Mouse (Mus musculus): Measurements from ENCODE around the gene Tpgs1. TPM values are rescaled to one million over a fixed set of nuclear protein-coding genes. Genes with fewer than 3 reads are reported as not detected.
A peak's percentile ranks its signal among the peaks of the same experiment; 100 is the strongest.

Gene Tpgs1
- polyA plus RNA-seq, 1 experiment from 2014 or later, result 76.6 TPM

DNA sequence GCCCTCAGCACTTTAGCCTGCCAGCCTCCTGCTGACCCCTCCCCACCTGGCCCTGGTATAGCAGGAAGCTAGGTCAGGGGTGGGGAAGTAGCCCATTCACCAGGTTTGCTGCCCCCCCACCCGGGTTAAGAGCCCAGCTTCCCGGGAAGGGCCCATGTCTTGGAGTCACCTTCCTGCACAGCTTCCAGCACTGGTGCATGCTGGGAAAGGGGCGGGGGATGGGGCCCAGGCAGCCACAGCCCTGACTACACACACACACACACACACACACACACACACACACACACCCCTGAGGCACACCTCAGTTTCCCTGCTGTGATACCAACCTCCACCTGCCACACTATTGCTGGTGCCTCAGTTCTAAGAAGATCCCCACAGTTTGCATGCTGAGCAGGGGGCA, 7.3 kb upstream of the Tpgs1 start:
- H3K9ac ChIP-seq (replicated peaks; ENCODE audit: low read depth, low read length), result no peak overlapping the region
- no peak overlapping the region for H3K27ac ChIP-seq (ENCODE audit: low read length)
- 42% methylated on average over 3 of the region's 3 CpGs for WGBS
- no peaks in the 10 kb centered on the region for H3K4me1 ChIP-seq (replicated peaks; ENCODE audit: control insufficient read depth, insufficient read depth, low read length)
- no peak for ATAC-seq
- no peaks in the 10 kb centered on the region for H3K27me3 ChIP-seq (replicated peaks; ENCODE audit: control insufficient read depth, insufficient read depth, low read length)
- no peak overlapping the region for H3K4me2 ChIP-seq (ENCODE audit: low read length)
- no peaks in the 10 kb centered on the region for H3K36me3 ChIP-seq (ENCODE audit: control insufficient read depth, insufficient read depth)
- H3K4me3 ChIP-seq (replicated peaks; ENCODE audit: low read length), result no peak overlapping the region
- no peaks in the 10 kb centered on the region for H3K9me3 ChIP-seq (ENCODE audit: control insufficient read depth, low read length)

DNA sequence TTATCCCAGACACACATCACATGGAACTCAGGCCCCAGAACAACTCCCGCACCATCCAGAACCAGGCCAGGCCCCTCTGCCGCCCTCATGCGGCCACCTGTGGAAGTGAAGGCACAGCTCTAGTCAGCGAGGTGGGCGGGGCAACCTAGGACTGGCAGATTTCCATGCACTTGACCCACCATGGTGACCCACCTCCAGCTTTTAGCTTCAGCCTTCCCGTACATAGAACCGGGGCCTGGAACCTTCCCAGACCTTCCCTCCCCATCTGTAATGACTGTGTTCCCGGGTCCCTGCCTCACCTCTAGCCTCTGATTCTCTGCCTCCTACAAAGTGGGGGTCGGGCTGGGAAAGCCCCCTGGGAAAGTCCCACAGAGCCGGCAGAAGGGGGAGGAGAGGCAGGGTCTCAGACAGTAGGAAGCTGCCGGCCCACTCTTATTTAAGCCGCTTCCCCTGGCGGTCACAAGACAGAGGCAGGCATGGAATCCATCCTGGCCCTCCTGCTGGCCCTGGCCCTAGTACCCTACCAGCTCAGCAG, 5.0 kb upstream of the Tpgs1 start, which contains the start of gene Madcam1:
TSS of gene Madcam1 (plus strand) at position 429 of the 535 bp plus-strand sequence.
- Histone ChIP-seq H3K27me3 (replicated peaks; ENCODE audit: control insufficient read depth, insufficient read depth, low read length) (no peaks in the 10 kb centered on the region), H3K9me3 (ENCODE audit: control insufficient read depth, low read length) (no peaks in the 10 kb centered on the region), H3K27ac (ENCODE audit: low read length) (no peak within 1 kb of the TSS), H3K4me1 (replicated peaks; ENCODE audit: control insufficient read depth, insufficient read depth, low read length) (peaks cover 7% of the 10 kb centered on the region), H3K4me2 (ENCODE audit: low read length) (no peak within 1 kb of the TSS), H3K9ac (replicated peaks; ENCODE audit: low read depth, low read length) (no peak within 1 kb of the TSS), H3K36me3 (ENCODE audit: control insufficient read depth, insufficient read depth) (no peaks in the 10 kb centered on the region), H3K4me3 (replicated peaks; ENCODE audit: low read length) (no peak within 1 kb of the TSS)
- WGBS, result 12% methylated on average over 13 of the region's 13 CpGs
- ATAC-seq, result no peak

DNA sequence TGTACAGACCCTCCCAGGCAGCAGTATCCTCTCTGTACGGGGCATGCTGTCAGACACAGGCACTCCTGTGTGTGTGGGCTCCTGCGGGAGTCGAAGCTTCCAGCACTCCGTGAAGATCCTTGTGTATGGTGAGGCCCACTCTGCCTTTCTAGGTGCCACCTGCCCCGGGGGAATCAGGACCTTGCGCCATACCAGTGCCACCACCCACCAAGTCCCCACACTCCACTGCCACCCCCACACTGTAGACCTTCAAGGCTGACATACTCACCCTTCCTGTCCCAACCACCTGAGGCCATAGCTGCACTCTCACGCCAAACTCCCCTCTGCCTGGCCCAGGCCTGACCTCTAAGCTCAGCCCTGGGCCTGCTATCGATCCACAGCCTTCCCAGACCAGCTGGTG, 4.1 kb upstream of the Tpgs1 start:
- Histone ChIP-seq H3K27ac (ENCODE audit: low read length) (no peak overlapping the region), H3K9ac (replicated peaks; ENCODE audit: low read depth, low read length) (no peak overlapping the region), H3K9me3 (ENCODE audit: control insufficient read depth, low read length) (no peaks in the 10 kb centered on the region), H3K36me3 (ENCODE audit: control insufficient read depth, insufficient read depth) (no peaks in the 10 kb centered on the region), H3K4me3 (replicated peaks; ENCODE audit: low read length) (no peak overlapping the region), H3K4me1 (replicated peaks; ENCODE audit: control insufficient read depth, insufficient read depth, low read length) (peaks cover 8% of the 10 kb centered on the region), H3K27me3 (replicated peaks; ENCODE audit: control insufficient read depth, insufficient read depth, low read length) (no peaks in the 10 kb centered on the region), H3K4me2 (ENCODE audit: low read length) (no peak overlapping the region)
- 85% methylated on average over 8 of the region's 8 CpGs for WGBS
- ATAC-seq, result no peak

DNA sequence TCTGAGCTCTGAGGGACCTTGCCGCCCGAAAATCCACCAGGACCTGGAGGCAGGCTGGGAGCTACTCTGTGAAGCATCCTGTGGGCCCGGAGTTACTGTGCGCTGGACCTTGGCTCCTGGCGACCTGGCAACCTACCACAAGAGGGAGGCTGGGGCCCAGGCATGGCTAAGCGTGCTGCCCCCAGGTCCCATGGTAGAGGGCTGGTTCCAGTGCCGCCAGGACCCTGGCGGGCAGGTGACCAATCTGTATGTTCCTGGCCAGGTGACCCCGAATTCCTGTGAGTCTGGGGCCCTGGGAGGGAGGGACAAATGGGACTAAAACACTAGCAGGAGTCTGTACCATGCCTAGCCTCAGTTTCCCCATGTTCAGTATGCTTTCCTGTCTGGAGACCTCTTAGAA, 2.7 kb upstream of the Tpgs1 start:
- H3K9ac ChIP-seq (replicated peaks; ENCODE audit: low read depth, low read length), result no peak overlapping the region
- peaks cover 19% of the 10 kb centered on the region for H3K4me1 ChIP-seq (replicated peaks; ENCODE audit: control insufficient read depth, insufficient read depth, low read length)
- ATAC-seq, result no peak
- H3K27ac ChIP-seq (ENCODE audit: low read length), result no peak overlapping the region
- whole genome bisulfite sequencing, result 72% methylated on average over 9 of the region's 9 CpGs
- H3K27me3 ChIP-seq (replicated peaks; ENCODE audit: control insufficient read depth, insufficient read depth, low read length), result no peaks in the 10 kb centered on the region
- no peak overlapping the region for H3K4me3 ChIP-seq (replicated peaks; ENCODE audit: low read length)
- no peak overlapping the region for H3K4me2 ChIP-seq (ENCODE audit: low read length)
- no peaks in the 10 kb centered on the region for H3K9me3 ChIP-seq (ENCODE audit: control insufficient read depth, low read length)
- no peaks in the 10 kb centered on the region for H3K36me3 ChIP-seq (ENCODE audit: control insufficient read depth, insufficient read depth)

DNA sequence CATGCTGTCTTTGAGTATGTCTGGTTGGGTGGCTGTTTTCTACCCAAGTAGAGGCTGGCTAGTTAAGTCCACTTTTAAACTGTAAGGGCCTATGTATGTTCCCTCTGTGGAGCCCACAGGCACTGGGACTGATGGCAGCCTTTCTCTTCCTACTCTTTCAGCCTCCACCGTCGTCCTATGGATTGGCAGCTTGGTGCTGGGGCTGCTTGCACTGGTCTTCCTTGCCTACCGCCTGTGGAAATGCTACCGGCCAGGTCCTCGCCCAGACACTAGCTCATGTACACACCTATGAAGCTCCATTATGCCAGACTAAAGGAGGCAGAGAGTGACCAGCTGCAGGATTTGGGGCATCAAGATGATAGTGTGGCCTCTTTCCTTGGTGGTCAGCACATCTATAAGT, 1.1 kb upstream of the Tpgs1 start:
- H3K4me2 ChIP-seq (ENCODE audit: low read length), result peak overlapping the region; percentile 85
- no peaks in the 10 kb centered on the region for H3K27me3 ChIP-seq (replicated peaks; ENCODE audit: control insufficient read depth, insufficient read depth, low read length)
- WGBS, result 78% methylated on average over 5 of the region's 5 CpGs
- ATAC-seq, result no peak
- peak overlapping the region; percentile 96 for H3K27ac ChIP-seq (ENCODE audit: low read length)
- H3K36me3 ChIP-seq (ENCODE audit: control insufficient read depth, insufficient read depth), result no peaks in the 10 kb centered on the region
- no peaks in the 10 kb centered on the region for H3K9me3 ChIP-seq (ENCODE audit: control insufficient read depth, low read length)
- H3K9ac ChIP-seq (replicated peaks; ENCODE audit: low read depth, low read length), result peak overlapping the region; percentile 89
- H3K4me1 ChIP-seq (replicated peaks; ENCODE audit: control insufficient read depth, insufficient read depth, low read length), result peaks cover 19% of the 10 kb centered on the region
- peak overlapping the region; percentile 85 for H3K4me3 ChIP-seq (replicated peaks; ENCODE audit: low read length)

DNA sequence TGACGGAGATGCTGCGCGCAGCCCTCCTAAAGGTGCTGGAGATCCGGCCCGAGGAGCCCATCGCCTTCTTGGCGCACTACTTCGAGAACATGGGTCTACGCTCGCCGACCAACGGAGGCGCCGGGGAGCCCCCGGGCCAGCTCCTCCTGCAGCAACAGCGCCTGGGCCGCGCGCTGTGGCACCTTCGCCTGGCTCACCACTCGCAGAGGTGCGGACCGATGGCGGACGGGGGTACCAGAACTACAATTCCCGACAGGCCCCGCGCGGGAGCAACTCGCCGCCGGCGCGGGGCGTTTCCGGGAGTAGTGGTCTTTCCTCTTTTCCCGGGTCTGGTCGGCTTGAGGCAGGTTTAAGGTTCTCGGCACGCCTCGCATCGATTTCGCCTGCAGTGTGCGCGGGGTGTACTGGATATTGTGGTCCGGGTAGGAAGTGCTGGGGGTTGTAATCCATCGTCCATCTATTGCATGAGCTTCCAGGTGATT, 448 bp downstream of the Tpgs1 start:
- no peaks in the 10 kb centered on the region for H3K9me3 ChIP-seq (ENCODE audit: control insufficient read depth, low read length)
- no peaks in the 10 kb centered on the region for H3K27me3 ChIP-seq (replicated peaks; ENCODE audit: control insufficient read depth, insufficient read depth, low read length)
- H3K4me2 ChIP-seq (ENCODE audit: low read length), result peak overlapping the region; percentile 85
- peak overlapping the region; percentile 85 for H3K4me3 ChIP-seq (replicated peaks; ENCODE audit: low read length)
- H3K9ac ChIP-seq (replicated peaks; ENCODE audit: low read depth, low read length), result peak overlapping the region; percentile 89
- peaks cover 19% of the 10 kb centered on the region for H3K4me1 ChIP-seq (replicated peaks; ENCODE audit: control insufficient read depth, insufficient read depth, low read length)
- no peaks in the 10 kb centered on the region for H3K36me3 ChIP-seq (ENCODE audit: control insufficient read depth, insufficient read depth)
- under 1% methylated on average over 47 of the region's 47 CpGs for WGBS
- peak overlapping the region; percentile 96 for H3K27ac ChIP-seq (ENCODE audit: low read length)
- ATAC-seq, result peak; percentile 70

DNA sequence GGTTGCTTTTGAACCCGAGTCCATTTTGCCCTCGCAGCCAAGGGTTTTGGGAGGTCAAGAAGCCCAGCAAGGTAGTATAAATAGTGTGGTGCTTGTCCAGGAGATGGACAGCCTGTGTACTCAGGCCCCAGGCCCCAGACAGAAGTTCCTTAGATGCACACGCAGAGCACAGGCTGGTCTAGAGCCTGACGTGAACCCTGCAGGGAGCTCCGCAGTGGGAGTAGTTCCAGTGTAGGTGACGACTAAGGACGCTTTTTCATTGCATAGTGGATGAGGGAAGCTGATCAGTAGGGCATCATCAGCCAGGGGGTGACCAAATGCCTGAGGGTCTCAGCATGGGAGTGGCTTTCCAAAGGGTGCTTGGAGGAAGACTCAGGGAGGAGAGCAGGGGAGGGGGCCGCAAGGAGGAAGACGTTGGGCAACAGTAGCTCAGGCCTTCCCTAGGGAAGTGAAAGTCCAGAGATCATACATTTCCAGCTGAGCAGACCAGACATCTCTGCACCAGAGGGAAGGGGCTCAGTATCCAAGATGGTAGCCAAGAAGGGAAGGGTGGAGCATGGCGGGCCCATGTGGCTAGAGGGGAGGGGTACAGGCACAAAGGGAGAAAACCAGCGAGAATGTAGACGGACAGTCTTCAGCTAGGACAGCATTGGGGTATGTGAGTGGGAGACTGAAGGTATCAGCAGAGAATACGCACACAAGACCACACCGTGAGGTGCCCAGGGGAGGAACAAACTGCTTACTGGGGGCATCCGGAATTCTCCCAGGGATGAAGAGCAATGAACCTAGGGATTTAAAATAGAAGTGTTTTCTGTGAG, 1.1 kb downstream of the Tpgs1 start:
- peak; percentile 14 for ATAC-seq

DNA sequence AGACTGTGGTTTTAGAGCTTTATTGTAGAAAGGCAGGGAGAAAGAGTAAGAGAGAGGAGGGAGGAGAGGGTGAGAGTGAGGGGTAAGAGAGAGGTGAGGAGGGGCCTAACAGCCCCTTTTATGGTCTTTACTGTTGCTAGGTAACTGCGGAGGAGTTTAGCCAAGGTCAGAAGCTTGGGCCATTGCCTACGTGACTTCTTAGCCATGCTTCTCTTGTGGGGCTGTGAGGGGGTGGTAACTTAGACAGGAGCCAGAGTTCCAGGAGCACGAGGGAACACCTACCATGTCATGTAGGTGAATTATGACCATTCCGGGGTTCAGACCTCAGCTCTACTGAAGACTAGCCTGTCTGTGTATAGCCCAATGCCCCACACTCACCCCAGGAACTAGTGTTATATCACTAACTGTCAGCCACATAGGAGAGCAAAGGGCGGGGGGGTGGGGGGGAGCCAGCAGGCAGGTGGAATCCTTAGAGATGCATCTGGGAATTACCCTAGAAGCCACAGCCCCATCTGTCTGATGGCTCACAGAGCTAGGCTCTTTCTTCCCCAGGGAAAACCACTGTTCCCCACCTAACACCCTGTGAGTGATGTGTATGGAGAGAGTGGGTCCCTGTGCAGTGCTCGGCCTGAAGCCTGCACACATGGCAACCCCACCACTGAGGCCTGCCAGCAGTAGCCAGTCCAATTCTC, 2.4 kb downstream of the Tpgs1 start:
- Histone ChIP-seq H3K9me3 (ENCODE audit: control insufficient read depth, low read length) (no peaks in the 10 kb centered on the region), H3K27ac (ENCODE audit: low read length) (no peak overlapping the region), H3K4me2 (ENCODE audit: low read length) (no peak overlapping the region), H3K9ac (replicated peaks; ENCODE audit: low read depth, low read length) (no peak overlapping the region), H3K4me1 (replicated peaks; ENCODE audit: control insufficient read depth, insufficient read depth, low read length) (peaks cover 19% of the 10 kb centered on the region), H3K36me3 (ENCODE audit: control insufficient read depth, insufficient read depth) (peaks cover 3% of the 10 kb centered on the region), H3K27me3 (replicated peaks; ENCODE audit: control insufficient read depth, insufficient read depth, low read length) (no peaks in the 10 kb centered on the region), H3K4me3 (replicated peaks; ENCODE audit: low read length) (no peak overlapping the region)
- ATAC-seq, result no peak
- 81% methylated on average over 6 of the region's 6 CpGs for WGBS

More for the DNA sequence above, 1.1 kb downstream of the Tpgs1 start:
- Histone ChIP-seq H3K27ac (ENCODE audit: low read length) (peak overlapping the region; percentile 96; the same call in 1 of the 2 replicates), H3K36me3 (ENCODE audit: control insufficient read depth, insufficient read depth) (no peaks in the 10 kb centered on the region), H3K27me3 (replicated peaks; ENCODE audit: control insufficient read depth, insufficient read depth, low read length) (no peaks in the 10 kb centered on the region), H3K9me3 (ENCODE audit: control insufficient read depth, low read length) (no peaks in the 10 kb centered on the region), H3K9ac (replicated peaks; ENCODE audit: low read depth, low read length) (peak overlapping the region; percentile 89), H3K4me2 (ENCODE audit: low read length) (peak overlapping the region; percentile 85), H3K4me3 (replicated peaks; ENCODE audit: low read length) (peak overlapping the region; percentile 85), H3K4me1 (replicated peaks; ENCODE audit: control insufficient read depth, insufficient read depth, low read length) (peaks cover 19% of the 10 kb centered on the region)
- 36% methylated on average over 15 of the region's 15 CpGs for WGBS

DNA sequence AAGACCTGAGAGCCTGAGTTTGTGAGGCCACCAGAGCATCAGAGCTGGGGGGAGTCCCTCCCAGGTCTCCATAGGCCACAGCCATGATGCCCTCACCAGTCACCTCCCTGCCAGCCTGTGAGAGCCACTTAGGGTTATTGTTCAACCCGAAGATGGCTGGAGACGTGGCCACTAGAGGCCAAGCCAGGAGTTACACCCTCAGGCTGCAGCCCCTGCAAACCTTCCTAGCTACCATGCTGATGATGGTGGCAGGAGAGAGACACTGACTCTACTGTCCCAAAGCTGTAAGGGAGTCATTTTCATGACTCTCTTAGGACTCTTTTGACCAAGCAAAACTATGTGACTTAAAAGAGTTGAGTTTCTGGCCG, 2.9 kb downstream of the Tpgs1 start:
- Histone ChIP-seq H3K27ac (ENCODE audit: low read length) (no peak overlapping the region), H3K9ac (replicated peaks; ENCODE audit: low read depth, low read length) (no peak overlapping the region), H3K36me3 (ENCODE audit: control insufficient read depth, insufficient read depth) (peaks cover 3% of the 10 kb centered on the region), H3K4me1 (replicated peaks; ENCODE audit: control insufficient read depth, insufficient read depth, low read length) (peaks cover 19% of the 10 kb centered on the region), H3K4me2 (ENCODE audit: low read length) (no peak overlapping the region), H3K9me3 (ENCODE audit: control insufficient read depth, low read length) (no peaks in the 10 kb centered on the region), H3K4me3 (replicated peaks; ENCODE audit: low read length) (no peak overlapping the region), H3K27me3 (replicated peaks; ENCODE audit: control insufficient read depth, insufficient read depth, low read length) (no peaks in the 10 kb centered on the region)
- no peak for ATAC-seq
- 72% methylated on average over 3 of the region's 3 CpGs for WGBS

All from forebrain, embryonic 16.5 days (tissue).